Mouse (Mus musculus): Measurements from ENCODE around the gene Agrp.

The Agrp gene

GRCm38 (mm10) chr8:105613037-105613436 lies 24.2 kb downstream of the Agrp start:
- TF ChIP-seq NANOG (IDR thresholded peaks at IDR 0.05; ENCODE audit: borderline replicate concordance, low read length) (no peak), CTCF (conservative IDR thresholded peaks at IDR 0.05; ENCODE audit: low read length) (no peak), POU5F1 (IDR thresholded peaks at IDR 0.05; ENCODE audit: borderline replicate concordance, low read length) (no peak)
- H3K9me3 ChIP-seq (ENCODE audit: low read length) = no peaks in the 10 kb centered on the region
- peak overlapping the region; percentile 82 for H3K4me3 ChIP-seq (replicated peaks; ENCODE audit: low read length)
- H3K4me1 ChIP-seq (replicated peaks; ENCODE audit: low read depth, low read length) = peaks cover 50% of the 10 kb centered on the region
- peaks cover 57% of the 10 kb centered on the region for H3K27me3 ChIP-seq (ENCODE audit: insufficient read depth, low read length)
- H3K36me3 ChIP-seq (ENCODE audit: insufficient read depth, low read length) = peaks cover 34% of the 10 kb centered on the region

- Histone ChIP-seq H3K27me3 (ENCODE audit: insufficient read depth, low read length) (peaks cover 57% of the 10 kb centered on the region), H3K9me3 (ENCODE audit: low read length) (no peaks in the 10 kb centered on the region), H3K4me3 (replicated peaks; ENCODE audit: low read length) (no peak overlapping the region), H3K4me1 (replicated peaks; ENCODE audit: low read depth, low read length) (peaks cover 51% of the 10 kb centered on the region), H3K36me3 (ENCODE audit: insufficient read depth, low read length) (peaks cover 22% of the 10 kb centered on the region)
- no peak for TF ChIP-seq NANOG (IDR thresholded peaks at IDR 0.05; ENCODE audit: borderline replicate concordance, low read length)
- no peak for TF ChIP-seq CTCF (conservative IDR thresholded peaks at IDR 0.05; ENCODE audit: low read length)
- no peak for TF ChIP-seq POU5F1 (IDR thresholded peaks at IDR 0.05; ENCODE audit: borderline replicate concordance, low read length)
These were observed 25.4 kb downstream of the Agrp start for GRCm38 (mm10) chr8:105611836-105612235.

GRCm38 (mm10) chr8:105609771-105610170 lies 27.4 kb downstream of the Agrp start:
- TF ChIP-seq CTCF (conservative IDR thresholded peaks at IDR 0.05; ENCODE audit: low read length) (no peak), NANOG (IDR thresholded peaks at IDR 0.05; ENCODE audit: borderline replicate concordance, low read length) (no peak), POU5F1 (IDR thresholded peaks at IDR 0.05; ENCODE audit: borderline replicate concordance, low read length) (no peak)
- no peaks in the 10 kb centered on the region for H3K9me3 ChIP-seq (ENCODE audit: low read length)
- no peak overlapping the region for H3K4me3 ChIP-seq (replicated peaks; ENCODE audit: low read length)
- peaks cover 57% of the 10 kb centered on the region for H3K4me1 ChIP-seq (replicated peaks; ENCODE audit: low read depth, low read length)
- peaks cover 43% of the 10 kb centered on the region for H3K27me3 ChIP-seq (ENCODE audit: insufficient read depth, low read length)
- H3K36me3 ChIP-seq (ENCODE audit: insufficient read depth, low read length) = 0 out of 2 replicates have a peak, but pooled peaks cover 3% of the 10 kb centered on the region

GRCm38 (mm10) chr8:105609355-105609754 lies 27.8 kb downstream of the Agrp start:
- Histone ChIP-seq H3K9me3 (ENCODE audit: low read length) (no peaks in the 10 kb centered on the region), H3K4me1 (replicated peaks; ENCODE audit: low read depth, low read length) (peaks cover 57% of the 10 kb centered on the region), H3K36me3 (ENCODE audit: insufficient read depth, low read length) (no peaks in the 10 kb centered on the region), H3K4me3 (replicated peaks; ENCODE audit: low read length) (no peak overlapping the region), H3K27me3 (ENCODE audit: insufficient read depth, low read length) (peaks cover 39% of the 10 kb centered on the region)
- TF ChIP-seq NANOG (IDR thresholded peaks at IDR 0.05; ENCODE audit: borderline replicate concordance, low read length) = no peak
- no peak for TF ChIP-seq CTCF (conservative IDR thresholded peaks at IDR 0.05; ENCODE audit: low read length)
- TF ChIP-seq POU5F1 (IDR thresholded peaks at IDR 0.05; ENCODE audit: borderline replicate concordance, low read length) = no peak

- no peaks in the 10 kb centered on the region for H3K36me3 ChIP-seq (ENCODE audit: insufficient read depth, low read length)
- peaks cover 35% of the 10 kb centered on the region for H3K27me3 ChIP-seq (ENCODE audit: insufficient read depth, low read length)
- H3K4me1 ChIP-seq (replicated peaks; ENCODE audit: low read depth, low read length) = peaks cover 59% of the 10 kb centered on the region
- H3K4me3 ChIP-seq (replicated peaks; ENCODE audit: low read length) = no peak overlapping the region
- TF ChIP-seq CTCF (conservative IDR thresholded peaks at IDR 0.05; ENCODE audit: low read length) (peak; percentile 65), NANOG (IDR thresholded peaks at IDR 0.05; ENCODE audit: borderline replicate concordance, low read length) (no peak)
- H3K9me3 ChIP-seq (ENCODE audit: low read length) = no peaks in the 10 kb centered on the region
These were observed 29.5 kb downstream of the Agrp start for GRCm38 (mm10) chr8:105607684-105608083.

GRCm38 (mm10) chr8:105607062-105607461 lies 30.1 kb downstream of the Agrp start:
- Histone ChIP-seq H3K4me3 (replicated peaks; ENCODE audit: low read length) (peak overlapping the region; percentile 84), H3K27me3 (ENCODE audit: insufficient read depth, low read length) (peaks cover 28% of the 10 kb centered on the region), H3K9me3 (ENCODE audit: low read length) (no peaks in the 10 kb centered on the region), H3K36me3 (ENCODE audit: insufficient read depth, low read length) (no peaks in the 10 kb centered on the region), H3K4me1 (replicated peaks; ENCODE audit: low read depth, low read length) (peaks cover 55% of the 10 kb centered on the region)
- TF ChIP-seq CTCF (conservative IDR thresholded peaks at IDR 0.05; ENCODE audit: low read length) = no peak
- no peak for TF ChIP-seq POU5F1 (IDR thresholded peaks at IDR 0.05; ENCODE audit: borderline replicate concordance, low read length)
- TF ChIP-seq NANOG (IDR thresholded peaks at IDR 0.05; ENCODE audit: borderline replicate concordance, low read length) = no peak

GRCm38 (mm10) chr8:105606189-105607023 lies 30.8 kb downstream of the Agrp start:
- TF ChIP-seq NANOG (IDR thresholded peaks at IDR 0.05; ENCODE audit: borderline replicate concordance, low read length) = no peak
- no peak for TF ChIP-seq CTCF (conservative IDR thresholded peaks at IDR 0.05; ENCODE audit: low read length)
- TF ChIP-seq POU5F1 (IDR thresholded peaks at IDR 0.05; ENCODE audit: borderline replicate concordance, low read length) = no peak
- H3K36me3 ChIP-seq (ENCODE audit: insufficient read depth, low read length) = no peaks in the 10 kb centered on the region
- H3K9me3 ChIP-seq (ENCODE audit: low read length) = no peaks in the 10 kb centered on the region

GRCm38 (mm10) chr8:105605491-105606188 lies 31.6 kb downstream of the Agrp start:
- Histone ChIP-seq H3K27me3 (ENCODE audit: insufficient read depth, low read length) (peaks cover 23% of the 10 kb centered on the region), H3K9me3 (ENCODE audit: low read length) (no peaks in the 10 kb centered on the region), H3K36me3 (ENCODE audit: insufficient read depth, low read length) (no peaks in the 10 kb centered on the region), H3K4me3 (replicated peaks; ENCODE audit: low read length) (peak overlapping the region; percentile 84), H3K4me1 (replicated peaks; ENCODE audit: low read depth, low read length) (peaks cover 55% of the 10 kb centered on the region)
- TF ChIP-seq NANOG (IDR thresholded peaks at IDR 0.05; ENCODE audit: borderline replicate concordance, low read length) = no peak
- TF ChIP-seq CTCF (conservative IDR thresholded peaks at IDR 0.05; ENCODE audit: low read length) = no peak
- TF ChIP-seq POU5F1 (IDR thresholded peaks at IDR 0.05; ENCODE audit: borderline replicate concordance, low read length) = no peak

More at GRCm38 (mm10) chr8:105606189-105607023, 30.8 kb downstream of the Agrp start:
- H3K4me1 ChIP-seq (replicated peaks; ENCODE audit: low read depth, low read length) = peaks cover 55% of the 10 kb centered on the region
- H3K27me3 ChIP-seq (ENCODE audit: insufficient read depth, low read length) = peaks cover 25% of the 10 kb centered on the region
- peak overlapping the region; percentile 84 for H3K4me3 ChIP-seq (replicated peaks; ENCODE audit: low read length)

Data from E14TG2a.4 (cell line).